Mouse (Mus musculus): ENCODE results near the gene Gpr75.
A peak's percentile ranks its signal among the peaks of the same experiment; 100 is the strongest.

The Gpr75 gene

DNA sequence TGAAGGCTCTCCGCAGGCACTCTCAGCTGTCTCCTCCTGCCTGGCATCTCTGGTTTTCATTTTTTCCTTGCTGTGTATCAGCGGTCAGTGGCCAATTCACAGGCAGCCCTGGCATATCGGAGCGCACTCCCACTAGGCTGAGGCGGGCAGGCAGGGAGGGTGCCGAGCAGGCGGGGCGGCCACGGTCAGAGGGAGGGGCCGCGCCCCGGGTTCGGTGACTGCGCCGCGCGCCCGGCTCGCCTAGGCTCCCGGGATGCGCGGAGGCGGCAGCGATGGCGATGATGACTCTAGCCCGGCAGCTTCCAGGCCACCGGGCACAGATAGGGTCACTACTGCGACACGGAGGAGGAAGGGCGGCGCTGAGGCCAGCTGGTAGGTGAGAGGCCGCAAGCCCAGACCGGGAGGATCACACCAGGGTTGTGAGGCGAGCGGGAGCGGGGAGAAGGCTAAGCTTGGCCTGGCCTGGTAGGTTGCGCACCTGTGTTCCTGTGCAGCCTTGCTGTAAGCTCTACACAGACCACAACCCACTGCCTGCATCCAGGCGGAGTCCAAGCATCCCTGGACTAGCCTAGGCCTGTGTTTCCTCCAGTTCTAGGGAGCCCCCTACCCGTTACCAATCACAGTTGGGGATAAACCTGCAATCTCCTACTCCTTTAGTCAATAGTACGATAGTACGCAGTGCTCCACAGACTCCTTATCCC lies at the start of gene Gpr75, which contains the start of gene Asb3:
Gene Gpr75 (plus strand): TSS at position 188 of the 701 bp plus-strand sequence.
Gene Asb3 (plus strand): TSS at position 246 of the 701 bp plus-strand sequence.
- peak; percentile 86 for DNase-seq (ENCODE audit: inconsistent ontology term)

DNA sequence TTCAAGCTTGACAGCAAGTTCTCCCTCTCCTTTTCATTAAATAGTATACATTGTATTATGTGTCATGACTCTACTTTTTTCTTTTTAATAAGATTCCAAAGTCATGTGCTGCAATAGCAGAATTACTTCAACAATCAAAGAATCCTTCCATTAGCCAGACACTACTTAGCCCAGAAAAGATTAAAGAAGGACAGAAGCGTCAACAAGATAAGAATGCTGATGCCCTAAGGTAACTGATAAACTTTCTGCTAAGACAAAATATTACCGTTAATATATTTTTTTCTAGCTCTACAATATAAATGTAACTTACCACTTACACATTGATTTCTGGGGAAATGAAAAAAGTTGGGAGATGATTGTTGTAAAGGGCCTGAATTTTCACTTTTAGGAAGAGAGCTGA lies 46.4 kb upstream of the Gpr75 start:
- no peak for DNase-seq (ENCODE audit: inconsistent ontology term)

DNA sequence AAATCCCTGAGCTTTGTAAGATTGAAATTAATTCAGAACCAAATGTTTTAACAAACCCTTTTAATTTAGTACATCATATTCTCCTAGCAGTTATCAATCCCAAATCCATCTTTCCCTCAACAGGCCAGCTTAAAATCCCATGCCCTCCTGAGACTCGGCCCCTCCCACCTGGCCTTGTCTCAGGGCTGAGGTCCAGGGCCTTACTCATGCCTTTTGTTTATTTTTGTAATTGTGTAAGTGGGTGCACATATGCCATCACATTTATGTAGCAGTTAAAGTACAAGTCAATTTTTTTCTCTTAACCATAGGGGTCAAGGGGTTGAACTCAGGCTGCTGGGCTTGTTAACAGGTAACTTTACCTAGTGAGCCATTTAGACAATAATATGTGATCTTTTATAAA lies 40.8 kb upstream of the Gpr75 start:
- no peak for DNase-seq (ENCODE audit: inconsistent ontology term)

DNA sequence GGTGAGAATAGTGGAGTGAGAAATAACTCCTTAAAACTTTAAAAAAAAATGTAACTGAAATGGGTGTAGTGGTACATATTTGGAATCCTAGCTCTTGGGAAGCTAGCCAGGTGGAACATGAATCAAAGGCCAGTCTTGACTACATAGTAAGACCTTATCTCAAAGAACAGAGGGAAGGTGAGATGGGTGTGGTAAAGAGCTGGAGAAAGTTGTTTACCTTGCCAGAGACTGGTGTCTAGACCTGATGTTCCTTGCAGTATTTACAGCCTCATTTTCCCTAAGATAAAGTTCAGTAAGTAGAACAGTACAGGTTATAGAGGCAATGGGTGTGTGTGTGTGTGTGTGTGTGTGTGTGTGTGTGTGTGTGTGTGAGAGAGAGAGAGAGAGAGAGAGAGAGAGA lies 12.7 kb upstream of the Gpr75 start:
- DNase-seq (ENCODE audit: inconsistent ontology term), result no peak

DNA sequence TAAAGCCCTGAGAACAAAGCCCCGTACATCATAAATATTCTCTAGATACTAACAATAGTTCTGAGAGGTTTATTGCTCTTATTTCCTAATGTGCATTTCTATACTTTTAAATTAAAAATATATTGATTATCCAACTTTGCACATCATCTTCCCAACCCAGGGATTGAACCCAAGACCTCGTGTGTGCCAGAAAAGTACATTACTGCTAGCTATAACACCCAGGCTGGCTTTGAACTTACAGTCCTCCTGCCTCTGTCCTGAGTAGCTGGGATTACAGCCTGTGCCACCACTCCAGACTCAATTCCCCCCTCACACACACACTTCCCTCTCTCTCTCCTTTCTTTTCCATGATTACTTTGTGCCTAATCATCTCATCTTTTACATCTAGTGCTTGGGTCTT lies 3.0 kb downstream of the Gpr75 start:
- no peak for DNase-seq (ENCODE audit: inconsistent ontology term)

DNA sequence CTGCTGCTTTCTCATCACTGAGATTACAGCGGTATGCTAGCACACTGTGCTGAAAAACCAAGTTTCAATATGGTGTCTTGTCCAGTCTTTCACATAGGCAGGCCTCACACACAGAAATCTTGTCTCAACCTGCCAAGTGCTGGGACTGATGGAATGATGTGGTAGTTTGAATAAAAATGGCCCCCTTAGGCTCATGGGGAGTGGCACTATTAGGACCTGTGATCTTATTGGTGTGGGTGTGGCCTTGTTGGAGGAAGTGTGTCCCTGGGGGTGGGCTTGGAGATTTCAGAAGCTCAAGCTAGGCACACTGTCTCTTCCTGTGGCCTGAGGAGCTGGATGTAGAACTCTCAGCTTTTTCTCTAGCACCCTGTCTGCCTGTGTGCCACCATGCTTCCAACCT lies 11.0 kb downstream of the Gpr75 start:
- no peak for DNase-seq (ENCODE audit: inconsistent ontology term)

DNA sequence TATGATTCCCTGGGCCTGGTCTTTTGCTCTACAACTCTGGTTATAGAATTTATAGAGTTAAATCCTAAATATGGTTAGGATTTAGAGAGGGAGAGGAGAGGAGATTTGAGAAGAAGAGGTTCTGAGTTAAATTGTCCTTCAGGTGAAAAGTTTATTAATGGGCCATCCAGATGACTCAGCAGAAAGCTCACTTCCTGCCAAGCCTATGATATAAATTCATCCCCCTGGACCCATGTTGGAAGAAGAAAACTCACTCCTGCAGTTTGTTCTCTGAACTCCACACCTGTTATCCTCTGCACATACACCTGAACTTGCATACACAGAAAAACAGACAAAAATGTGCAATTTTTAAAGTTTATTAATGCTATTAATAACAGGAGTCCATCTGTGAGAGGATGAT lies 14.2 kb downstream of the Gpr75 start:
- DNase-seq (ENCODE audit: inconsistent ontology term), result no peak

DNA sequence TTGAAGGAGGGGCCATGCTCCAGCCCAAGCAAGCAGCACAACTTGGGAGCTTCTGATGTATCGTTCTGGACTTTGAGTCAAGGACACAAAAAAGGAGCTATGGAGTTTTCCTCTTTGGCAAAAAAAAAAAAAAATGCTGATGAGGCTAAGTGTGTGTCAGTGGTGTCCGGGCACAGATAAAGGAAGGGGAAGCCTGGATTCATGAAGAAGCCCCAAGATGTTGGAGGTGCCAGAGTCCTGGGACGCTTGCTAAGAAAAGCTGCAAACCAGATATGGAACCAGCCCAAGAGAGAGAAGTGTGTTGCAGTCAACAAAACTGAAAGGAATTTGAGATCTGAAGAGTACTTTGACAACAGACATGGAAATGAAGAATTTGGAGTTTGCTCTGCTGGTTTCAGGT lies 27.2 kb downstream of the Gpr75 start:
- DNase-seq (ENCODE audit: inconsistent ontology term), result no peak

DNA sequence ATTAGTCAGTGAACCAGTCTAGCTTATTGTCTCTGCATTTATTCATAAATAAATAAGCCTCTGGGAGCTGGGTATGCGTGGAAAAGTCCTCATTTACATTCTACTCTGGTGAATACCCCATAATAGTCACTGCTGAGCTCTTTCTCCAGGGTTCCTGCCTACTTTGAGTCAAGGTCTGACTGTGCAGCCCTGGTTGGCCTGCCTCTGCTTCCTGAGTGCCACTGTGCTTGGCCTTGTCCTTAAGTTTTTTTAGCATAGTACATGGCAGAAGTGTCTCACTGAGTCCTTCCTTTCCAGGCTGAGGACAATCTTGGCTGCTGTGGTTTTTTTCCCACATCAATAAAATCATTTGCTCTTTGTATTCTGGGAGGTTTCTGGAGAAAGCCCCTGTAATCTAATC lies 35.5 kb downstream of the Gpr75 start:
- no peak for DNase-seq (ENCODE audit: inconsistent ontology term)

DNA sequence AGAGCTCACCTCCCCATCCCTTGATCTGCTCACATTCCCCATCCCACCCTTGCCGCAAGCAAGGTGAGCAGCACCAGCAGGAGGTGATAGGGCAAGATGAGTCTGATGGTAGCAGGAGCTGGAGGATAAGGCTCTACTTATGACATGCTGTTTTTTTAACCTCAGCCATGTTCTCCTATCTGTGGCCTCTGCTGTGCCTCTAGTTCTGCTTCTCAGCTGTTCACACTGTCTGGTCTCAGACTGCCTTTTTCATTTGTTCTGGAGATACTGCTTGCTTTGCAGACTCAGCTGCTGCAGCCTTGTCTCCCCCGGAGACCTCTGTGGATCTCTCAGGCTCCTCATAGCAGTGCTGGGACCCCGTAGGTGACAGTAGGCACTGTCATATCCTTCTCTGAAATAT lies 38.1 kb downstream of the Gpr75 start:
- no peak for DNase-seq (ENCODE audit: inconsistent ontology term)

DNA sequence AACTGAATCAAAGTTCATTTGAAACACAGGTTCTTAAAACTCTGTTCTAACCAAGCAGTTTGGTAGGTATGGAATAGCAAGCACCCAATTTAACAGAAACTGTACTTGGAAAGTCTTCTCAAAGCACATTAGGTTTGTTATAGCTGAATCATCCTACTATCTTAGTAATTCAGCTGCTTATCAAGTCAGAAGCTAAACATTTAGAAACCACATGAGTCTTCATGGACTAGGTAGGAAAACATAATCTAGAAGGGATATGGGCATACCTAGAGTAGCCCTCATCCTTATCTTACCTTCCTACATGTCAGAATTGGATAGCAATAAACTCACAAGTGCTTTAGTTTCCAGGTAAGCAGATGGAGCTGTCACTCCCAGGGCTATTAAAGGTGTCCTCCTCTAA lies 42.9 kb downstream of the Gpr75 start:
- DNase-seq (ENCODE audit: inconsistent ontology term), result no peak

DNA sequence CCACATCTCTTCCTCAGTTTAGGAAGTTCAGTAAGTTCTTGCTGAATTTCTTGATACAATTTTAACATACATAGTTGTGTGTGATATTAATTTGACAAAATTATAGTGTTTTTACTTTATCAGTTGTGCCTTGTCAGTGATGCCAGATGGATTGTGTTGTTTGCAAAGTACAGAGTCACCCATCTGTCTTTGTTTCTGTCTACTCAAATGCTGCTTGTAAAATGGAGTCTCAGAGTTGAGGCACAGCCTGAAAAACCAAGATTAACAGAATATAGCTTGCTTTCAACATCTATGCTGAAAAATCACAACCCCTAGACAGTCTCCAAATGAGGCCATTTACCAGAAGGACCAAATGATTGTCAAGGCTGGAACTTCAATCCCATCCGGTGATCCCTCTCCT lies 43.3 kb downstream of the Gpr75 start:
- DNase-seq (ENCODE audit: inconsistent ontology term), result no peak
